In the genomic region with DNA sequence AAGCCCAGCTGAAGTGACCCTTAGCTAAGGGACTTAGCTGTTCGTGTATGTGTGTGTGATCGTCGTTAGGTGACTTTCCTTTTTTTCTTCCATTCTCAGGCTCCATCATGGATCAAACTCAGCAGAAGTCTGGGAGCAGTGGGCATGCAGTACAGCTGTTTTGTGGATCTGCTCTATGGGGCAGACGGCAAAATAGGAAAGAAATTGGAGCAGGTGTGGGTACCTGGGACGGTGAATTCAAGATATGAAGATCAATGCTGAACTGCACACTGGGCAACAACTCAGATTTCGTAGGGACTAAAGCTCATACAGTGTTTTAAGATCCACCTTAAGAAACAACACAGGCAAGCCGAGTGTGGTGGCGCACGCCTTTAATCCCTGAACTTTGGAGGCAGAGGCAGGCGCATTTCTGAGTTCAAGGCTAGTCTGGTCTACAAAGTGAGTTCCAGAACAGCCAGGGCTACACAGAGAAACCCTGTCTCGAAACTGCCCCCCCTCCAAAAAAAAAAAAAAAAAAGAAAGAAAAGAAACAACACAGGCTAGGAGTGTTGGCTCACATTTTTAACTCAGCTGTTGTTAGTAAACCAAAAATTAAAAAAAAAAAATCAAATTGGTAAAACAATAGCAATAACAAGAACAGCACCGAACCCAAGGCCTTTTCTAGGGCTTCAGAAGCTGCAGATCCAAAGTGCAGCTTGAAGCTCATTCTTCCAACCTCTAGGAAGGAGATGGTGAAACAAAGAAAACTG, we compare ENCODE assay signal across 8 mouse cellular contexts. TPM values are rescaled to one million over a fixed set of nuclear protein-coding genes. Genes with fewer than 3 reads are reported as not detected.
DNase-seq lines count a peak whose midpoint lies in the region; ATAC-seq and TF ChIP-seq lines count a peak whose summit lies in the region.

No protein-coding gene starts in this region.

- H3K4me3 ChIP-seq in kidney, postnatal 0 days (replicated peaks; ENCODE audit: low read depth, low read length): peak overlapping the region; percentile 78; the same call in 1 of the 2 replicates
- H3K4me3 ChIP-seq in embryonic fibroblast, embryonic 13.5 days (ENCODE audit: insufficient read depth, low read length): peak overlapping the region; percentile 15; the same call in 1 of the 2 replicates
- peak overlapping the region; percentile 90 for H3K4me3 ChIP-seq in midbrain, embryonic 16.5 days (ENCODE audit: low read depth, low read length)

- no peak overlapping the region for H3K27ac ChIP-seq in kidney, postnatal 0 days
- H3K27ac ChIP-seq in embryonic fibroblast, embryonic 13.5 days (ENCODE audit: insufficient read depth, low read length): no peak overlapping the region
- 0 out of 2 replicates have a peak overlapping the region, but pooled peaks have one; percentile 47 for H3K27ac ChIP-seq in midbrain, embryonic 16.5 days (ENCODE audit: low read length)

- H3K9me3 ChIP-seq in kidney, postnatal 0 days (replicated peaks; ENCODE audit: low read length): no peaks in the 10 kb centered on the region
- H3K9me3 ChIP-seq in midbrain, embryonic 16.5 days (replicated peaks; ENCODE audit: control insufficient read depth, low read length, poor library complexity, severe bottlenecking): no peaks in the 10 kb centered on the region

- H3K4me1 ChIP-seq in kidney, postnatal 0 days (replicated peaks; ENCODE audit: insufficient read depth, low read length): no peaks in the 10 kb centered on the region
- no peaks in the 10 kb centered on the region for H3K4me1 ChIP-seq in embryonic fibroblast, embryonic 13.5 days (ENCODE audit: control insufficient read depth, insufficient read depth, low read length)
- H3K4me1 ChIP-seq in midbrain, embryonic 16.5 days (ENCODE audit: control insufficient read depth, insufficient read depth, low read length): peaks cover 13% of the 10 kb centered on the region

- peak overlapping the region; percentile 56 for H3K4me2 ChIP-seq in kidney, postnatal 0 days (ENCODE audit: low read length)
- peak overlapping the region; percentile 49 for H3K4me2 ChIP-seq in midbrain, embryonic 16.5 days (ENCODE audit: low read length)

- 79% methylated on average over 12 of the region's 12 CpGs for WGBS in kidney, postnatal 0 days
- 83% methylated on average over 12 of the region's 12 CpGs for WGBS in midbrain, embryonic 16.5 days

- H3K9ac ChIP-seq in kidney, postnatal 0 days (ENCODE audit: low read depth, low read length): no peak overlapping the region
- no peak overlapping the region; the same call in 1 of the 2 replicates for H3K9ac ChIP-seq in midbrain, embryonic 16.5 days (ENCODE audit: low read depth, low read length)

- no peak for TF ChIP-seq POLR2A in embryonic fibroblast, embryonic 13.5 days (IDR thresholded peaks at IDR 0.05; ENCODE audit: low read depth, low read length)

- no peaks in the 10 kb centered on the region for H3K36me3 ChIP-seq in kidney, postnatal 0 days (ENCODE audit: insufficient read depth, low read length)
- no peaks in the 10 kb centered on the region for H3K36me3 ChIP-seq in midbrain, embryonic 16.5 days (ENCODE audit: control insufficient read depth, insufficient read depth, low read length)

- no peak for TF ChIP-seq CTCF in kidney, postnatal 0 days (IDR thresholded peaks at IDR 0.05; ENCODE audit: low read depth)
- no peak for TF ChIP-seq CTCF in embryonic fibroblast, embryonic 13.5 days (IDR thresholded peaks at IDR 0.05; ENCODE audit: borderline replicate concordance, insufficient read depth, low read length)

- ATAC-seq in kidney, postnatal 0 days (replicated peaks; ENCODE audit: low FRiP score, low read depth): no peak
- ATAC-seq in midbrain, embryonic 16.5 days: peak; percentile 26; the same call in 1 of the 2 replicates

- no peak for DNase-seq in kidney, postnatal 0 days (ENCODE audit: low spot score)
- DNase-seq in kidney, adult 18-20 months: no peak
- peak; percentile 23 for DNase-seq in induced T-regulatory cell, adult 2 months (ENCODE audit: low read depth)
- DNase-seq in left cerebral cortex, postnatal 25 days (ENCODE audit: low spot score in 2 of 2): no peak
- no peak for DNase-seq in natural killer cell, adult 2 months (ENCODE audit: low spot score in 2 of 2)
- DNase-seq in retina, embryonic 14.5 days (ENCODE audit: low spot score): no peak

- intact Hi-C loops in left cerebral cortex, postnatal 25 days (cut with DNase I): loop anchor here (2.0 kb wide), 1 partner anchor 48 kb away; no protein-coding TSS in a partner anchor

- H3K27me3 ChIP-seq in kidney, postnatal 0 days (ENCODE audit: insufficient read depth, low read length): no peaks in the 10 kb centered on the region
- no peaks in the 10 kb centered on the region for H3K27me3 ChIP-seq in midbrain, embryonic 16.5 days (ENCODE audit: control insufficient read depth, insufficient read depth, low read depth, low read length)

RNA-seq across cellular contexts. Expression of gene Vrk1, which starts 0.7 kb away (rescaled TPM):
- 45.3 and 47.6 TPM in 2 replicates for polyA plus RNA-seq in kidney, postnatal 0 days (2015; fragmentation: Nextera tagmentation; extraction: Ambion mirVana)
- polyA plus RNA-seq in embryonic fibroblast, embryonic 13.5 days (2011; ENCODE audit: insufficient read length, low read depth, missing spikeins): 18.9 and 28.2 TPM in 2 replicates
- 30.1 and 34.0 TPM in 2 replicates for polyA plus RNA-seq in midbrain, embryonic 16.5 days (2015; fragmentation: Nextera tagmentation; extraction: Ambion mirVana)
- 10 to 100 TPM; 12.6 to 17.7 TPM for total RNA-seq in left cerebral cortex, postnatal 25 days (2021)

Comparison
In these comparisons a context has a peak if more than half of its experiments do, and no peak if none do; other contexts are left out.
1. H3K4me3 ChIP-seq: peak in every context shown above with its lines; median percentile 90 in midbrain, embryonic 16.5 days; 78 in kidney, postnatal 0 days; 15 in embryonic fibroblast, embryonic 13.5 days.